Mouse (Mus musculus) ES-E14 (cell line): ENCODE results near the gene Cdk5rap3.

Experiments used
- CHD2 ChIP-seq: IDR thresholded peaks from 2 replicates; pipeline ENCODE4 v1.6.1; 2014; ENCODE audit warnings: mild to moderate bottlenecking, low read depth, low read length, inconsistent platforms
- HCFC1 ChIP-seq: IDR thresholded peaks from 2 replicates; pipeline ENCODE4 v1.6.1; 2012; ENCODE audit warnings: low read length, inconsistent platforms, borderline replicate concordance; ENCODE audit not compliant: insufficient read depth
- MAFK ChIP-seq: IDR thresholded peaks from 2 replicates; pipeline ENCODE4 v1.6.1; 2014; ENCODE audit warnings: mild to moderate bottlenecking, low read depth, low read length, inconsistent platforms; ENCODE audit not compliant: insufficient read depth
- ZC3H11A ChIP-seq: IDR thresholded peaks from 2 replicates; pipeline ENCODE4 v1.6.1; 2012; ENCODE audit warnings: low read depth, mild to moderate bottlenecking, inconsistent platforms, low read length, borderline replicate concordance
- ZNF384 ChIP-seq: IDR thresholded peaks from 2 replicates; pipeline ENCODE4 v1.6.1; 2012; ENCODE audit warnings: low read depth, low read length, inconsistent platforms

- TF ChIP-seq MAFK, result no peak
- no peak for TF ChIP-seq ZNF384
- TF ChIP-seq CHD2, result no peak
- TF ChIP-seq ZC3H11A, result no peak
- TF ChIP-seq HCFC1, result no peak
Measured at GRCm38 (mm10) chr11:96928691-96929090, 12.4 kb upstream of the Cdk5rap3 start.
